Mouse (Mus musculus) megakaryocyte-erythroid progenitor cell, adult 5-6 weeks (primary cell): Measurements from ENCODE around the gene Nek7. TPM values are rescaled to one million over a fixed set of nuclear protein-coding genes. Genes with fewer than 3 reads are reported as not detected.

Source experiments
- ATAC-seq: replicated peaks from 2 replicates; pipeline ENCODE4 v1.8.0; 2016; ENCODE audit warnings: mild to moderate bottlenecking, inconsistent platforms; ENCODE audit not compliant: severe bottlenecking, poor library complexity, low FRiP score, low TSS enrichment
- total RNA-seq, 2 experiments: library from RNA; stranded (forward) in 1 of 2; stranded (reverse) in 1 of 2; fragments of 200-1000, 215-1000 nt in 1 of 2; fragments of >200 nt in 1 of 2; fragmentation: Nextera tagmentation in 1 of 2; gene quantifications; 2 replicates each; pipeline ENCODE4 v1.2.3; 2014 to 2017

Gene Nek7
- total RNA-seq, 2 experiments from 2014 or later, result 12.7 to 20.2 TPM

- no peak for ATAC-seq
Measured at GRCm38 (mm10) chr1:138576066-138576697, 43.8 kb downstream of the Nek7 start.

DNA sequence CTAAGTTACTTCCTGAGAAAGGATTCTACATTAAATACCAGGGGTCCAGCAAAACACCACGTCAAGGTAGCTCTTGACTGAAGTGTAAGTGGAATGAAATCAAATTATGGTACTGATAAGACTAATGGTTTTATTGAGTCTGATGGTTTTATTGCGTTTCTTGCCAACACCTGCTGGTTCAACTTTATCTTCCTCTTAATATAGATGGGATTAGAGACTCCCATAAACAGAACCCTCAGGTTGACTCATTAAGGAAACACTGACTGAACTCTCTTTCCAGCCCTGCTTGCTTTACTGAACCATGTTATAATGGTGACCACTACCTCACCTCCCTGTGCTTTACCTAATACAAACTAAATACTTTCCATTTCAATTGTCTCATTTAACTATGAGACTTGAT is 44.3 kb downstream of the Nek7 start:
- no peak for ATAC-seq

- ATAC-seq, result no peak
Measured at GRCm38 (mm10) chr1:138571565-138572361, 48.2 kb downstream of the Nek7 start.

DNA sequence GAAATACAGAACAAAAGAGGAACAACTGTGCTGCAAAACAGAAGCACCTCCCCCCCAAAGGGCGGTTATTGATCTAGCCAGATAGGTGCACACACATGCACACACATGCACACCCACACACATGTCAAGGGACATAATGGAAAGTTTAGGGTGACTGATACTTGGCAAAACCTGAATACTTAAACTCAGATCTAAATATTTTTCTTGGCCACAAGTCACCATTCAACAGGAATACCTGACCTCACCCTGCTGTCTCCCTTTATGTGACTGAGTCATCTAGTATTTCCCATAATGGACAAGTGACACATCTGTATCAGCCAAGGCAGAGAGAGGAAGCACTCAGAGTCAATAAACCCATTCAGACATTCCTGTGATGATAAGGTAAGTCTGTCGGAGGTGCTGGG is 48.9 kb downstream of the Nek7 start:
- no peak; the same call in 1 of the 2 replicates for ATAC-seq

DNA sequence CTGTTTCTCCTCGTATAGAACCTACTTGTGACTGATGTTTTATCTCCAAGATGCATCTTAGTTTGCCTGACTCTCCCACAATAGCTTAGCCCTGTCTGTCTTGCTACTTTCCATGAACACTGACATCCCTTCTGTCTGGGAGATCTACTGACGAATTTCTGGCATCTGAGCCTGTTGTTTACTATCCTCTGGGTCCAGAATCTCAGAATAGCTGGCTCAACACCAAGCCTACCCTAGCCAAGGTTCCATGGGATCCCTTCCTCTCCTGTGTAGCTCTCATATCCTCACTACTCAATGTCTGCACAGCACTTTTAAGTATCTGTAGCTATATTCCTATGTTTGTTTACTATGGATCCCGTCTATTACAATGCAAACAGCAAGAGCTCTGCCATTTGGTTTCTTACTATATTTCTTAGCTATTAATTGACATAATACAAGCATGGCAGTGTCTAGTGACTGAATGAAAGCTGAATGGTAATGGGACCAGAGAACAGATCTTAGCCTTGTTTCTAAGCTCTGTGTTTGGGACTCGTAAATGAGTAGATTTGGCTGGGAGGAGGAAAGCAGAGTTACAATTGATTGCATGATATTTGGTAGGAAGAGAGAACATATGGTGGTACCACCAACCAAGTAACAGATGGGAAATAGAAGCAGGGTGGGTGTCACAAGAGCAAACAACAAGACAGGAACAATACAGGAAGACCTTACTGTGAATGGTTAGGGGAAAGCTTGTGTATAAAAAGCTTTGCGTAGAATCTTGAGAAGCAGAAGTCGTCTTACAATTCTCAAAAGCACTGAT is 51.3 kb downstream of the Nek7 start:
- ATAC-seq, result no peak

DNA sequence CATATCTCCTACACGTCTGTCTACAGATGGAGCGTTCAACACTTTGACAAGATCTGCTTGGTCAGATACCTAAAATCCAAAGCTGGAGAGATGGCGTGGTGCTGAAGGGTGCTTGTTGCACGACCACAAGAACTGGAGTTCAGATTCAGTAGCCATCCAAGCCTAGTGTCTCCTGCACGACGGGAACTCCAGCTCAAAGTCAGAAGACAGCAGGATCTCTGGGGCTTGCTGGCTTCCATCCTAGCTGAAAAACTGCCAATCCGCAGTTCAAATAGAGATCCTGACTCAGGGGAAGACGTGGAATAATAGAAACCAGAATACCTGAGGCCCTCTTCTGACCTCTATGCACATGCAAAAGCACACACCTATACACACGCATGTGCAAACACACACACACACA is 52.0 kb downstream of the Nek7 start:
- ATAC-seq, result no peak

DNA sequence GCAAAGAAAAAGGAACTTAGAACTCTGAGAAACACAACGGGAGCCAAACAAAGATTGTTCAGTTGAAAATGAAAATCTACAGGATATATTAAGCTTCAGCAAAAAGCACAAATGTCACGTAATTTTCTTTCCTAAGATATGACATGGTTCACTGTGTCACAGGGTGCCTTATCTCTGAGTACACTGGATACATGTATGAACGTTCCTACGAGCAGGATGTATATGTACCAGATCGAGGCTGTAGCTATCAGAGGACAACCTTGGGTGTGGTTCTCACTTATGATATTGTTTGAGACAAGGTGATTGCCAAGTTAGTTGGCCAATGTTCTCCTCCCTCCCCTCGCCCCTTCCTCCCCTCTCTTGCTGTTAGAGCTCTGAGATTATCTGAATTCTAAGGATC is 55.3 kb downstream of the Nek7 start:
- peak; percentile 91 for ATAC-seq

DNA sequence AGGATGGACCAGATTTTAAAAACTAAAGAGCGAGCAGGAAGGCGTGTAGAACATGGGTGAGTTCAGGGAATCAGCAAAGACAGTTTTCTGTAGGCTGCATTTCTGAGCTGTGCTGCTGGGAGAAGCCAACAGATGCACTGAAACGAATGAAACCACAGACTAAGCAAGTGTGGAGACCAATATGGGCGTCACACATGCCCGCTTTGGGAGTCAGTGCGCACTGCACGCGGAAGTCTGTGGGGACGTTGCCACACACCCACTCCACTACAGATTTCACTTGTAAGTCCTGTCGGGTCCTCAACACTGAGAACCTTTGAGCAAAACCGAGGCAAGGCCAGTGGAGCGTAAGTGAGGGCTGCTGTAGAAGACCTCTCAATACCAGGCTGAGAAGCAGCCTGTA is 59.2 kb downstream of the Nek7 start:
- no peak for ATAC-seq

DNA sequence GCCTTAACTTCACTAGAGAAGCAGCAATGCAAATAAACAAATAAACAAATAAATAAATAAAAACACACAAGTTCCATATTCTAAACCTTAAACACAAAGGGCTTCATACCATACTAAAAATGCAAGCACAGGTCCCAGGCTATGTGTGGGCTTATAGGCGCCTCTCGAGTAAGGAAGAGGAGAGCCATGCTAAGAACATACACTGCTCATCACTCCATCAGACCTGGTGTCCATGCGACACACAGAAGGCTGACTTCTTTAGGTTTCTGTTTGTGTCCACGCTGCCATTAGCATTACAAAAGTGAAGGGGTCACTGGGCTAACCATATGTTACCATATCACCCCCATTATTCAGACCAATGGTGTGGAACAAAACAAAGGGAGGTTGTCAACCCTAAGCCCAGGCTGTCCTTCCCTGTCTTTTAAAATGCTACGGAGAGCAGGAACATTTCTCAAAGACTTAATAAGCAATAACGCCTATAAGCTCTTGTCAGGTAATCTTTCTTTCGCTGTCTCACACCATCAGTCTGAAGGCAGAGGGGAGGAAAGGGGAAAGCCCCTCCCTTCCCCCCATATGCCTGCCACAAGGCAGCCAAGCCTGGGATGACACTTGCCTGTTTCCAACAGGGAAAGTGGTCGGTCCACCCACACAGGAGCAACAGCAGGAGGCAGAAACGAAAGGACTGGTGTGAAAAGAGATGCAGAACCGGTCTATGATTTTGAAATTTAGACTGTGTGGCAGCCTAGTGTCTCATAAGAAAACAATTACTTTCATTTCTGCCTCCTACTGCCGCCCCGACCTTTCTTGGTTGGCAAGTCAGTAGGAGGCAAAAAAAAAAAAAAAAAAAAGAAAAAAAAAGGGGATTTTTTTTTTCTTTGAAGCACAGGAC is 60.5 kb downstream of the Nek7 start:
- ATAC-seq, result no peak

DNA sequence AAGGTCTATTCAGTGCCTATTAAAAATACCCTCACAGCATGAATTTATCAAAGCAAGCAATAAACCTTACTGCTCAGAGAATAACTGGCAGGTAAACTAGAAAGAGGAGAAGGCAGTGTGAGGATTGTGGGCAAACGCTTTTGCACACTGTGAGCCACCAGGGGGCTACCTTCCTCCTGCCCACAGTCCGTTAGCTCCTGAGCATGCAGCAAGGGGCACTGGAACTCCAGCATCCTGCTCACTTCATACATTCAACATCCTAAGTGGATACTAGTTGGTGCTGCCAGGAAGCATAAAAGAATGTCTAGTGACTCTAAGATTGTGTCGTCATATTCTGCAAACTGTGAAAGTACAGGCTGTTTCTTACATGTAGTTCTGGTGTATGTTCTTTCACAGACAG is 61.6 kb downstream of the Nek7 start:
- ATAC-seq, result peak; percentile 90

DNA sequence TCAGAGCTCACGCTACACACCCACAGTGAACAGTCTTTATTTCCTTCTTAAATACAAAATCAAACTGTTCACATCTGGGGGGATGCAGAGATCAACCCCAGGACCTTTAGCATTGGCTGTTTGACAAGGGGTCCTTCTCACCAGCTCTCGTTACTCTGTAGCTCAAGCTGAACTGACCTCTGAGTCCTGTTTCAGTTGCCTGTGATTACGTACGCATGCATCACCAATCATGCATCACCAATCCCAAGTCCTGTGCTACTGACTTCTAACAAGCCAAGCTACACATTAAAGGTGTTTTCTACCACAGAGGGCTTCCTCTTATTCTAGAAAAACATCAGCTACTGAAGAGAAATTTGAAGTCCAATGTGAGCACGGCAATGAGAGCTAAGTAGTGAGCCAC is 65.0 kb downstream of the Nek7 start:
- ATAC-seq, result no peak

DNA sequence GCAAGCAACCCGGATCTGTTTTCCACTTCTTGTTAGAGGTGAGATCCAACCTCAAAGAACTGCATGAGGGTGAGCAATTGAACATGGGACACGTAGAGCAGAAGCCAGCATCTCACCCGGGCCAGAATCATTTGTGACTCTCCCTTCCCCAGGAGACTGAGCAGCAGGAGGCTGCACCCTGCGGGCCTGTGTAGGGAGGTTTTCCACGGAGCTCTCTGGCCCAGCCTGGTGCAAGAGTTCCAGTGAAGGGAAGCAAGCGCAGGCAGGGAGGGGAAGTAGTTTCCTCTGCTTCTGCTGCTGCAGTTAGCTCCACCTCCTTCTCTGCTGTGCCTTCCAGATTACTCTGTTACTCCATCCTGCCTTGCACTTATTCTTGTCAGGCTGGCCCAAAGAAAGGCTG is 69.8 kb downstream of the Nek7 start:
- ATAC-seq, result peak; percentile 81

GRCm38 (mm10) chr1:138542170-138542515 is 77.8 kb downstream of the Nek7 start:
- ATAC-seq, result no peak

DNA sequence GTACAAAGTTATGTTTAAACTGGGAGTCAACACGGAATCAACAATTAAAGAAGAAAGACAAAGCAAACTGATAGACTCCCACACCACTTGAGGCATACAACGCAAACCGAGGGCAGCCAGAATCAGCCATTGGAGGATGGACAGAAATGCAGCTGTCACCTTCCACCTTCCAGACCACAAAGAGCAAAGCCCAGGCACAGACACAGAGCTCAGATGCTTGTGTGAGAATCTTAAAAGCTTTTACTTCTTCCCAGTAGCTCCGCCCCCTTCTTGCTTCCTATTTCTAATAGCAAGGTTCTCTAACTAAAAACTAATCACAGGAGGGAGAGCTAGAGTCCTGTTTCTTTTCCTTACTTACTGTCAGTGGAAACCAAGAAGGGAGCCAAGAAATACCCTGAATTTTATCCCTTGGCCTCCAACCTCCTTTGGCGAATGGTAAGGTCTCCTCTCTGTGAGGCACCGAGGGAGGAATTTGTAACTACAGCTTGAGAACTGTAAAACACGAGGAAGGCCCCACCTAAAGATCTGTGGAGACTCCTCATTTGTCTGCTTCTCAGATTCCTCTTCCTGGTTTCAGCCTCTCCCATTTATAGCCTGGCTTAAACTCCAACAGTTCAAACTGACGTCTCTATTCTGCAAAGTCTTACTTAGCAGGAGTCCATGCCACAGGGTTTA is 78.3 kb downstream of the Nek7 start:
- ATAC-seq, result 0 out of 2 replicates have a peak, but pooled peaks have one; percentile 10

- ATAC-seq, result no peak
Measured at GRCm38 (mm10) chr1:138539713-138540112, 80.2 kb downstream of the Nek7 start.

- ATAC-seq, result no peak
Measured at GRCm38 (mm10) chr1:138538217-138538616, 81.7 kb downstream of the Nek7 start.

DNA sequence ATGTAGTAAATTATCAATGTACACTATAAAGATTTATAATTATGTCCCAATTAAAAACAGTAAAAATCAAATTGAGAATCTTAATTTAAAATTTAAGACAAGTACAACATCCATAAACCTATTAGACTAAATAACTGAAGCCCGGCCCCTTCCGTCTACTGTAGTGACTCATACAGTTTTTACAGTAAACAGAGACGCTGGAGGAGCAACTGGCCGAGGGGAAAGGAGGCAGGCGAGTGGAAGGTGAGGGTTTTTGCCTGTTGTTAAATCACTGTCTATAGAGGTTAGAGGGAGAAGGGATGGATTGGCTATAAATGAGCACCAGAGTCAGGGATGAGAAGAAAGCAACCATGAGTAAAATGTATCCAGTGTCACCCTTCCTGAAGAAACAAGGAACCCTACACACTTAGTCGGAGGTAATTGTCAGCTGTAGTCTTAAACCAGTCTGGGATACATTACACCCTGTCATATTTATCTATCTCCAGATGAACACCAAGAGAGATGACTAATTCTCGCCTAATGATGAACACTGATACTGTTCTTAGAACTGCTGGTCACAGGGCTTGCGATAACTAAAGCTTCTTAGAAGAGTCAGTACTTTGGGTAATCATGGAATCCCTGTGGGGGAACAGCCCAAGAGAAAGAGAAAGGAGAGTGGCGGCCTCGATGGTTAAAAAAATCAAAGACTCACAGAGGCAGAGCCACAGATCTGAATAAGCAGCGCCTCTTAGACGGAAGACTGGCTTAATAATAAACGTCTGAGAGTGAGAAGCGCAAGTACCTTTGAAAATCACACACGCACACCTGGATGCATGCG is 84.0 kb downstream of the Nek7 start:
- ATAC-seq, result no peak

DNA sequence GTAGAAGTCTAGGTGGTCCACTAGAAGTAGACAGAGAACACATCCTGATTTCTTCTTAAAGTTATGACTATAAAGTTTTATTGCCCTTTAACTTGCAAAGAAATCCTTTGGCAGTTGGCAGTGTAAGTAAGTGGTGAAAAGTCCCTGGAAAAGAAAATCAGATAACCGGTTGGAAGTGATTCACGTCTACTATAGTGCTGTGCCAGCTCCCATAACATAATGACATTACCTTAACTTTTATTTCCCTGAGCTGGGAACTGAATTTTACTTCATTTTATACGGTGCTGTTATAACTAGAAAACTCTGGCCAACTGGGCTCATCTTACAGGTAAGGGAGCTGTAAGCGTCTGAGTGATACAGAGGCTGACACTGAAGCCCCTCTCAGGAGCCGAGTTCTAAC is 89.3 kb downstream of the Nek7 start:
- ATAC-seq, result no peak
